ENCODE assay signal across 19 mouse cellular contexts in the genomic region with DNA sequence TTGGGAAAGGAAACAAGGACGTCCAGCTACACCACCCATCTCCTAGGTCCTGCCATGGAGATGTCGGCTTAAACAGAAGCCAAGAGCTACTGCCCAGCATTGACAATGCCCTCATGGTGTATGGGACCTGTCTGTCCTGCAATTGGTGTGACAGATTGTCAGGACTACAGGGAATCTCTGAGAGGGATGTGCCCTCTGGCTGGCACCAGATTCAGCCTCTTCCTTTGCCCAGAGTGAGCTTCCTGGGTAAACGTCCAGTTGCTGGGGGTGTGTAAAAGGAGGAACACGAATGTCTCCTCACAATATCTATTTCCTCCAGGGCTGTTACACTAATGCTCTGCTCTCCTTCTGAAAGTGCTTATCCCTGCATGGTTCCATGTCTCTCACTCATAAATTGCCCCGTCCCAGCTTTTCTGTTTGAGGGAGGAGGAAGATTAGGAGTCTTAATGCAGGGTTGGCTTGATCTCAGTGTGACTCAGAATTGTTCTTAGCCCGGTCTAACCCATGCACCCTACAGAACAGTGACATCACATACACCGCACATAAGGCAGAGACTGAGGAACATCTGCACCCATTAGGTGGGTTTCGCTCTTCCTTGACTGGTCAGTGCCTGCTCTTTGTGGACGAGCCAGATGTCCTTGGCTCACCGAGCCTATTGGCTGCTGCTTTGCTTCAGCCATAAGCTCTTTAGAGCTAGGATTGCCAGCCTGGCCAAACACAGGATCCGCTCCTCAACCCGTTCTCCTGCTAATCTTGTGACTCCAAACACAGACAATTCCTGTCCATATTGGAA.
DNase-seq lines count a peak whose midpoint lies in the region; ATAC-seq and TF ChIP-seq lines count a peak whose summit lies in the region.
"Had no signal": no experiment of that assay in that cellular context is flagged by ENCODE, and none has a peak within 500 bp of the region (broad histone marks: within the 10 kb centered on the region; RNA-seq: fewer than 3 reads in every experiment).

No protein-coding gene starts in this region.

- 68% methylated on average over 12 of the region's 12 CpGs for WGBS in forebrain, postnatal 0 days
- 72% methylated on average over 12 of the region's 12 CpGs for WGBS in limb, embryonic 15.5 days
- 76% methylated on average over 12 of the region's 12 CpGs for WGBS in intestine, embryonic 16.5 days

- H3K4me2 ChIP-seq in forebrain, postnatal 0 days (ENCODE audit: low read depth) = no peak overlapping the region
- H3K4me2 ChIP-seq in limb, embryonic 15.5 days = no peak overlapping the region
- H3K4me2 ChIP-seq in intestine, embryonic 16.5 days (ENCODE audit: low read depth, low read length) = no peak overlapping the region
- H3K4me2 ChIP-seq: heart, embryonic 12.5 days; liver, embryonic 13.5 days; lung, embryonic 15.5 days; neural tube, embryonic 12.5 days had no signal

- H3K4me1 ChIP-seq in forebrain, postnatal 0 days (ENCODE audit: insufficient read depth) = no peaks in the 10 kb centered on the region
- H3K4me1 ChIP-seq in limb, embryonic 15.5 days = peaks cover 5% of the 10 kb centered on the region; the same call in 1 of the 2 replicates
- H3K4me1 ChIP-seq in intestine, embryonic 16.5 days (ENCODE audit: control insufficient read depth, insufficient read depth, low read length) = no peaks in the 10 kb centered on the region
- H3K4me1 ChIP-seq: heart, embryonic 12.5 days; liver, embryonic 13.5 days; lung, embryonic 15.5 days; neural tube, embryonic 12.5 days had no signal

- no peak for DNase-seq in gastrocnemius, adult 2 months
- DNase-seq in gastrocnemius, postnatal 10 days = no peak
- peak; percentile 39 for DNase-seq in left cerebral cortex, postnatal 4 days
- no peak for DNase-seq in left cerebral cortex, adult 2 months (ENCODE audit: extremely low spot score in 1 of 2, low spot score in 2 of 2)
- no peak for DNase-seq in forebrain, postnatal 0 days
- no peak for DNase-seq in kidney, adult 9 months
- DNase-seq: adrenal gland, postnatal 25 days; cerebellum, adult 8-10 months; gastrocnemius, postnatal 36 days; liver, embryonic 13.5 days; spleen, adult 18-20 months; thymus, postnatal 4 days had no signal

- H3K4me3 ChIP-seq in gastrocnemius, adult 2 months = no peak overlapping the region
- H3K4me3 ChIP-seq in left cerebral cortex, adult 2 months = no peak overlapping the region
- no peak overlapping the region for H3K4me3 ChIP-seq in forebrain, postnatal 0 days (ENCODE audit: low read depth, low read length)
- H3K4me3 ChIP-seq in limb, embryonic 15.5 days = no peak overlapping the region
- no peak overlapping the region for H3K4me3 ChIP-seq in intestine, embryonic 16.5 days (ENCODE audit: low read length)
- H3K4me3 ChIP-seq: heart, embryonic 12.5 days; liver, embryonic 13.5 days; lung, embryonic 15.5 days; neural tube, embryonic 12.5 days had no signal

- no peaks in the 10 kb centered on the region for H3K27me3 ChIP-seq in forebrain, postnatal 0 days (ENCODE audit: insufficient read depth, low read length)
- no peaks in the 10 kb centered on the region for H3K27me3 ChIP-seq in limb, embryonic 15.5 days
- H3K27me3 ChIP-seq in intestine, embryonic 16.5 days (replicated peaks; ENCODE audit: control insufficient read depth, insufficient read depth, low read length) = no peaks in the 10 kb centered on the region
- H3K27me3 ChIP-seq: heart, embryonic 12.5 days; liver, embryonic 13.5 days; lung, embryonic 15.5 days; neural tube, embryonic 12.5 days; Patski had no signal

- H3K9me3 ChIP-seq in forebrain, postnatal 0 days (ENCODE audit: low read length) = no peaks in the 10 kb centered on the region
- H3K9me3 ChIP-seq in limb, embryonic 15.5 days = no peaks in the 10 kb centered on the region
- H3K9me3 ChIP-seq in intestine, embryonic 16.5 days (ENCODE audit: control insufficient read depth, low read length) = no peaks in the 10 kb centered on the region
- H3K9me3 ChIP-seq: liver, embryonic 13.5 days; lung, embryonic 15.5 days; neural tube, embryonic 12.5 days had no signal

- H3K9ac ChIP-seq in forebrain, postnatal 0 days = no peak overlapping the region
- no peak overlapping the region for H3K9ac ChIP-seq in limb, embryonic 15.5 days
- no peak overlapping the region for H3K9ac ChIP-seq in intestine, embryonic 16.5 days (ENCODE audit: low read depth, low read length)
- H3K9ac ChIP-seq: heart, embryonic 12.5 days; liver, embryonic 13.5 days; lung, embryonic 15.5 days; neural tube, embryonic 12.5 days had no signal

- intact Hi-C loops in gastrocnemius, adult 2 months (cut with DNase I) = no loop called here
- intact Hi-C loops in left cerebral cortex, postnatal 4 days (cut with DNase I) = no loop called here
- intact Hi-C loops in left cerebral cortex, adult 2 months (cut with DNase I) = no loop called here

- peak; percentile 45; the same call in 1 of the 2 replicates for ATAC-seq in forebrain, postnatal 0 days
- ATAC-seq in limb, embryonic 15.5 days (ENCODE audit: insufficient number of reproducible peaks, low FRiP score, low TSS enrichment, low read depth) = no peak
- ATAC-seq in intestine, embryonic 16.5 days = no peak
- ATAC-seq: activated CD4-positive, CD25-positive, alpha-beta regulatory T cell, adult 4 months; Patski had no signal

- peak overlapping the region; percentile 13; the same call in 1 of the 2 replicates for H3K27ac ChIP-seq in gastrocnemius, adult 2 months
- H3K27ac ChIP-seq in left cerebral cortex, adult 2 months = no peak overlapping the region
- no peak overlapping the region for H3K27ac ChIP-seq in forebrain, postnatal 0 days (ENCODE audit: low read depth, low read length)
- H3K27ac ChIP-seq in limb, embryonic 15.5 days = peak overlapping the region; percentile 39; the same call in 1 of the 2 replicates
- no peak overlapping the region for H3K27ac ChIP-seq in intestine, embryonic 16.5 days (ENCODE audit: low read length)
- H3K27ac ChIP-seq: liver, embryonic 13.5 days; lung, embryonic 15.5 days; neural tube, embryonic 12.5 days had no signal

- no peaks in the 10 kb centered on the region for H3K36me3 ChIP-seq in forebrain, postnatal 0 days (ENCODE audit: insufficient read depth)
- H3K36me3 ChIP-seq in limb, embryonic 15.5 days = peaks cover 8% of the 10 kb centered on the region; the same call in 1 of the 2 replicates
- no peaks in the 10 kb centered on the region for H3K36me3 ChIP-seq in intestine, embryonic 16.5 days (ENCODE audit: control insufficient read depth, insufficient read depth, low read length)
- H3K36me3 ChIP-seq: heart, embryonic 12.5 days; liver, embryonic 13.5 days; lung, embryonic 15.5 days; neural tube, embryonic 12.5 days had no signal

- TF ChIP-seq CTCF in gastrocnemius, adult 2 months (IDR thresholded peaks at IDR 0.05) = no peak
- no peak for TF ChIP-seq CTCF in left cerebral cortex, adult 2 months (IDR thresholded peaks at IDR 0.05)
- TF ChIP-seq CTCF in forebrain, postnatal 0 days (IDR thresholded peaks at IDR 0.05; ENCODE audit: low read depth) = no peak

Comparison
In these comparisons a context has a peak if more than half of its experiments do, and no peak if none do; other contexts are left out.
1. H3K27ac ChIP-seq: peak in gastrocnemius, adult 2 months (single experiment) and limb, embryonic 15.5 days (single experiment); none in left cerebral cortex, adult 2 months (single experiment), forebrain, postnatal 0 days (single experiment) and intestine, embryonic 16.5 days (single experiment).